Mouse (Mus musculus) olfactory bulb, adult 2 months (tissue): ENCODE measurements around the gene Olfr398. TPM values are rescaled to one million over a fixed set of nuclear protein-coding genes. Genes with fewer than 3 reads are reported as not detected.

Experiments
- H3K27ac ChIP-seq: fragments of 200-500 bp; 2 replicates; pipeline ENCODE4 v1.5.1; 2012; ENCODE audit warnings: low read depth, low read length; ENCODE audit not compliant: insufficient read depth
- H3K4me1 ChIP-seq: fragments of 200-500 bp; 2 replicates; pipeline ENCODE4 v1.6.1; 2012; ENCODE audit warnings: low read length; ENCODE audit not compliant: control insufficient read depth, insufficient read depth
- H3K4me3 ChIP-seq: fragments of 200-500 bp; 2 replicates; pipeline ENCODE4 v1.5.1; 2012; ENCODE audit warnings: mild to moderate bottlenecking, low read depth, low read length, moderate library complexity; ENCODE audit not compliant: insufficient read depth
- CTCF ChIP-seq: fragments of 200-500 bp; IDR thresholded peaks from 2 replicates; pipeline ENCODE4 v1.5.1; 2012; ENCODE audit warnings: low read depth, mild to moderate bottlenecking, low read length, moderate library complexity; ENCODE audit not compliant: insufficient read depth
- POLR2A ChIP-seq: fragments of 200-500 bp; IDR thresholded peaks from 2 replicates; pipeline ENCODE4 v1.6.1; 2012; ENCODE audit warnings: mild to moderate bottlenecking, low read depth, low read length, moderate library complexity; ENCODE audit not compliant: insufficient read depth
- WGBS: fragments of 180-500 bp; shearing (Covaris S2); methylation state at CpG from one replicate; pipeline ENCODE4 v1.1.7; 2018; 5-methylcytosine and 5-hydroxymethylcytosine counted together
- polyA plus RNA-seq: library from polyadenylated mRNA; stranded (reverse); fragments of >200 nt; gene quantifications from 2 replicates; pipeline ENCODE4 v1.2.4, GENCODE M21; 2012; ENCODE audit warnings: low replicate concordance; ENCODE audit not compliant: missing spikeins, insufficient read depth, insufficient read length

The Olfr398 gene
- polyA plus RNA-seq = not detected in 2 replicates

GRCm38 (mm10) chr11:73990307-73990706, at the start of gene Olfr398:
TSS of gene Olfr398 (minus strand) at chr11:73990407.
- TF ChIP-seq CTCF = no peak
- TF ChIP-seq POLR2A = no peak
- Histone ChIP-seq H3K4me1 (no peaks in the 10 kb centered on the region), H3K4me3 (no peak within 1 kb of the TSS), H3K27ac (no peak within 1 kb of the TSS)

GRCm38 (mm10) chr11:73993115-73993514, 2.9 kb upstream of the Olfr398 start:
- no peak overlapping the region for H3K4me3 ChIP-seq
- TF ChIP-seq POLR2A (no peak), CTCF (no peak)
- no peaks in the 10 kb centered on the region for H3K4me1 ChIP-seq
- no peak overlapping the region for H3K27ac ChIP-seq

GRCm38 (mm10) chr11:73960517-73960916, 29.7 kb downstream of the Olfr398 start, which contains the start of gene Olfr397:
TSS of gene Olfr397 (plus strand) at chr11:73960817.
- Histone ChIP-seq H3K4me3 (no peak within 1 kb of the TSS), H3K27ac (no peak within 1 kb of the TSS), H3K4me1 (no peaks in the 10 kb centered on the region)
- 61% methylated on average over 1 of the region's 1 CpGs for WGBS
- TF ChIP-seq CTCF (no peak), POLR2A (no peak)

DNA sequence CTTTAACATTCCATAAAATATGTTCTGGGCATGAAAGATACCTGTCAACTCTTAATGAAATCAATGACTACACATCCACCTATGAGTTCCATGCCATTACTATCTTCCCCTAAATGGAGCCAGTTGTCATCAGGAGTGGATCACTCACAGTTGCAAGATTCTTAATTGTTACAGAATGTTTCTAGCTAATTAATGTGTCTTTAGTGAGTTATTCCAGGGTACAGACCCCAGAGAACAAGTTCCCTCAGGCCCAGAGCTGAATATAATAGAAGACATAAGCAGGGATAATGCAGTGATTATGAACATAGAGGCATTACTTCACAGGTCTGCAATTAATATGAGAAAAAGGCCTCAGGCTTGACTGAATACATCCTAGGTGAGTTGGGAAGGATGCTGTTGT, 53.8 kb downstream of the Olfr398 start, which contains the start of gene Olfr23:
TSS of gene Olfr23 (plus strand) at position 301 of the 400 bp plus-strand sequence.
- Histone ChIP-seq H3K4me1 (no peaks in the 10 kb centered on the region), H3K4me3 (no peak within 1 kb of the TSS), H3K27ac (no peak within 1 kb of the TSS)
- no peak for TF ChIP-seq CTCF
- TF ChIP-seq POLR2A = no peak

Other genes starting within 250 kb of the Olfr398 start
- gene Olfr389, start 209.7 kb downstream of the Olfr398 start, polyA plus RNA-seq = not detected in 2 replicates
- not detected in 2 replicates for gene Olfr390, start 207.4 kb downstream of the Olfr398 start, polyA plus RNA-seq
- gene Olfr391-ps, start 187.4 kb downstream of the Olfr398 start, polyA plus RNA-seq = not detected in 2 replicates
- not detected in 2 replicates for gene Olfr392, start 173.4 kb downstream of the Olfr398 start, polyA plus RNA-seq
- gene Olfr393, start 139.0 kb downstream of the Olfr398 start, polyA plus RNA-seq = not detected in 2 replicates
- gene Olfr394, start 99.6 kb downstream of the Olfr398 start, polyA plus RNA-seq = not detected in 2 replicates
- not detected in 2 replicates for gene Olfr395, start 81.1 kb downstream of the Olfr398 start, polyA plus RNA-seq
- not detected in 2 replicates for gene Olfr23, start 53.7 kb downstream of the Olfr398 start, polyA plus RNA-seq
- not detected in 2 replicates for gene Olfr397, start 29.6 kb downstream of the Olfr398 start, polyA plus RNA-seq
- gene Olfr139, start 66.1 kb upstream of the Olfr398 start, polyA plus RNA-seq = not detected in 2 replicates
- not detected in 2 replicates for gene Olfr399, start 66.2 kb upstream of the Olfr398 start, polyA plus RNA-seq
- not detected in 2 replicates for gene Zfp616, start 79.5 kb upstream of the Olfr398 start, polyA plus RNA-seq
- gene Olfr401, start 123.3 kb upstream of the Olfr398 start, polyA plus RNA-seq = not detected in 2 replicates
- gene Olfr402, start 163.1 kb upstream of the Olfr398 start, polyA plus RNA-seq = not detected in 2 replicates
- not detected in 2 replicates for gene Olfr403, start 195.8 kb upstream of the Olfr398 start, polyA plus RNA-seq
- not detected in 2 replicates for gene Olfr43, start 221.0 kb upstream of the Olfr398 start, polyA plus RNA-seq